Mouse (Mus musculus) left cerebral cortex, postnatal 25 days (tissue): ENCODE data around the gene Irf7. TPM values are rescaled to one million over a fixed set of nuclear protein-coding genes. Genes with fewer than 3 reads are reported as not detected.

Source experiments
- DNase-seq, 2 experiments: peaks; one replicate each; pipeline ENCODE4 v3.0.0; 2022; ENCODE audit warnings: low spot score in 2 of 2, mixed read lengths in 1 of 2
- intact Hi-C: fragments of 180-260 bp; cut with DNase I; formaldehyde crosslinking; loops from one replicate; pipeline ENCODE4 v1.15.1; 2025
- total RNA-seq, 2 experiments: library from RNA; stranded (reverse); gene quantifications; 2 replicates each; pipeline ENCODE4 v1.2.3; 2021

The Irf7 gene
- total RNA-seq, 2 experiments from 2014 or later: 0.78 to 1.1 TPM

DNA sequence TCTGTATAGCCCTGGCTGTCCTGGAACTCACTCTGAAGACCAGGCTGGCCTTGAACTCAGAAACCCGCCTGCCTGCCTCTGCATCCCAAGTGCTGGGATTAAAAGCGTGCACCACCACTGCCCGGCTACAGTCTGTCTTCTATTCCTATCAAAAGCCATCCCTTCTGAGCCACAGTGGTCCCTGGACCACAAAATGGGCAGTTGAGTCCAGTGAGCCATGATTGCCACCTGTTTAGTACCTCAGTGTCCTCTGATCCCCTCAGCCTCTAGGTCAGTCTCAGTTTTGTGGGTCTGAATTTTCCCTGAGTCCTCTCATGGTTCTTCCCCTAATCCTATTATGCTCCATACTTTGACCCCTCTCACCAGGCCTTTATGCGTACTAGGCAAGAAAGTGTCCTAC, 38.5 kb downstream of the Irf7 start:
- intact Hi-C loops: loop anchor here (2.0 kb wide), 1 partner anchor 135 kb away; no protein-coding TSS in a partner anchor
- DNase-seq: no peak

DNA sequence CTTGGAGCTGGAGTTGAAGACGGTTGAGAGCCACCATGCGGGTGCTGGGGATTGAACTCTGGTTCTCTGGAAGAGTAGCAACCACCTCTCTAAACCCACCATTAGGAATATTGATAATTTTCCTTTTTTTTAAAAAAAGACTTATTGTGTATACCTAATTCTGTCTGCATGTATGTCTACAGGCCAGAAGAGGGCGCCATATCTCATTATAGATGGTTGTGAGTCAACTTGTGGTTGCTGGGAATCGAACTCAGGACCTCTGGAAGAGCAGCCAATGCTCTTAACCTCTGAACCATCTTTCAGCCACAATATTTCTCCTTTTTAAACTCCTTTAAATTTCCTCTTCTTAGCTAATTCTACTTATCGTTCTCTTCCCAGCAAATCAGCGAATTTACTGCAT, 39.7 kb downstream of the Irf7 start:
- no peak for DNase-seq
- intact Hi-C loops: no loop called here

DNA sequence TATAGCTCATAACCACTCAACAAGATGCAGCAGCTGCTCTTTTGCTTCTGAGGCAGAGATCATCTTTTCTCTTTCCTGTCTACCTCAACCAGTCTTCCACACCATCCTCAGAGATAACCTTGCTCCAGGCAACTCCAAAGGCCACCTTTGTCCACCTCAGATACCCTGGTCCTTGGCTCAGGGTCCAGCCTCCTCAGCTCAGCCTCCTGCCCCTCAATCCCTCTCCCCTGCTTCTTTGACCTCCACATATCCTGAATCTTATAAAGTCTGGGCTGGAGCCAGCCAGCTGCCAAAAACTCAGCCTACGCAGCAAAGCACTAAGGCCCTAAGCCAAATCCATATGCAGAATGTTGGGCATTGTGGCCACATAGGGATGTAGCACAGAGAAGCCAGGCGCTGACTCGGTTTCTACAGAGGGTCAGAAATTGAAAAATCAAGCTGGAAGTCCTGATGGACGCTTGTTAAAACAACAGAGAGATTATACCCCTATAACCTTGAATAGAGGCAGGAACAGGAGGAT, 43.5 kb downstream of the Irf7 start:
- intact Hi-C loops: no loop called here
- DNase-seq: no peak

- intact Hi-C loops: no loop called here
These were observed 44.2 kb downstream of the Irf7 start for GRCm38 (mm10) chr7:141222126-141222467.

DNA sequence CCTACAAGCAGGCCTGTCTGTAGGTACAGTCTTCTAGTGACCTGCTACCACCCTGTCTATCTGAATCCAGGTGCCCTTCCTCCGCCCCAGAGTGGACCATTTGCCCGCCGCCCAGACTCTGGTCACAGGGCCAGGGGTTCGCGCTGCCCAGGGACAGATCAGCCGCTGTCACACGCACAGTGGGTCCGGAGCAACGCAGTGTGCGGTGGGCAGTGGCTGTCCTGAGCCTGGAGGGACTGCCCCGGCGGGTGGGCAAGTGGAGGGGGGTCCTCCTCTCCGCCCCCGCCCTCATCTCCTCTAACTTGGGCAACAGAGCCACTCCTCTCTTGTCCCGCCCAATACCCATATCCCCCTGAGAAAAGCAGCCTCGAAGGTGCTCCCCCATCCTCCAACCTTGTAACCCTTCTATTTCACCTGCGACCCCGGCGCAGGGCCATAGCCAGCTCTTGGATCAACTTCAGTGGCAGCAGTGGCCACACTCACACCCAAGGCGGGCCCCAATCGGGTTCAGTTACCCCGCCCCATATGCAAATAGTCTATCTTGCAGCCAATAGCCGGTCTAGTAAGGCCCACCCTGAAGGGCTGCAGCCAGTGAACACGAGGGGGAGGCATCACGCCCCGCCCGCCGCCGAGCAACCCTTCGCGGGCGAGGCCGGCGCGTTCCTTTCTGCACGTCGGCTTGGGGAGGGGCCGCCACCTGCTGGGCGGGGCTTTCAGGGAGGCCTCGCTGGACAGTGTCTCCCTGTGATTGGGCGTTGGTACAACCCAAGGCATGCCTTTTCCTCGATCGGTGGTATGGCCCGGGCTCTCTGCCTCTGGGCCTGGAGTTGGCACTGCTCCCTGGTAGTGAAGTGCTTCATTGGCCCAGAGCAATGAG, 44.8 kb downstream of the Irf7 start:
- intact Hi-C loops: no loop called here
- DNase-seq: peak; percentile 91 to 96

More at GRCm38 (mm10) chr7:141222126-141222467, 44.2 kb downstream of the Irf7 start:
- DNase-seq: no peak

DNA sequence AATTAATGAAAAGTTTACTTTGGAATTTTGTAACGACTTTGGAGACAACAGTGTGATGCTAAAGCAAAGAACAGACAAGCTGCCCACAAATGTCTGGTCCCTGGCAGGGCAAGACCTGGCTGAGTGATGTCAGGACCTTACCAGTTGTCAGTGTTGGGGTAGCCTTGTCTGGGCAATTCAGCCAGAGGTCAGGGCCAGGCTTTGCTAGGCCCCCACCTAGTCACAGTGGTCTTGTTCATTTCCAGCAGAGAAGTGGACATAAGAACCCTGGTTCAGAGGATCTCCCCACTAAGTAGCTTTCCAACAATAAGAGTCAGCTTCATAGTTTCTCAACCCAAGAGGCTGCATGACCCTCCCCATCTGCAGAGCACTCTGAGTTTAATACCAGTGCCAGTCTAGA, 45.9 kb downstream of the Irf7 start:
- intact Hi-C loops: no loop called here
- DNase-seq: no peak

DNA sequence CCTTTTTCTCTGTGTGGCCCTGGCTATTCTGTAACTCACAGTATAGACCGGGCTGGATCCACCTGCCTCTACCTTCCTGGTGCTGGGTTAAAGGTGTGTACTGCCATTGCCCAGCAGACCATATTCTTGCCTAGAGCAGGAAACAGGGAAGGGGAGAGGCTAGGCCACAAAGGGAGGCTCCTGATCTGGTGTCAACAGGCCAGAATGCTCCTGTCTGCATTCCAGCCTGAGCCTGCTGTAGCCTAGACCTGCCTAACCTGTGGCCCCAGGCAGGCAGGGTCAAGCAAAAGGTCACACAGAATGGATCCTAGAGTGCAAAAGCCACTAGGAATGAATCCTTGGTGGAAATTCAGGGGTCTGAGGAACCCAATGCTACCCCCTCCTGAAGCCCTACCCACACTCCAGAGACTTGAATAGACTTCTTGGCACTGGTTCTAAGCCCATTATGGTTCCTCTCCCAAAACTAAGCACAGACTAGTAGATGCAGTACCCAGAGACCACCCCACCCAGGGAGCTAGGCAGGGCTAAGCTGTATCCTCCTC, 46.7 kb downstream of the Irf7 start:
- no peak for DNase-seq
- intact Hi-C loops: no loop called here

DNA sequence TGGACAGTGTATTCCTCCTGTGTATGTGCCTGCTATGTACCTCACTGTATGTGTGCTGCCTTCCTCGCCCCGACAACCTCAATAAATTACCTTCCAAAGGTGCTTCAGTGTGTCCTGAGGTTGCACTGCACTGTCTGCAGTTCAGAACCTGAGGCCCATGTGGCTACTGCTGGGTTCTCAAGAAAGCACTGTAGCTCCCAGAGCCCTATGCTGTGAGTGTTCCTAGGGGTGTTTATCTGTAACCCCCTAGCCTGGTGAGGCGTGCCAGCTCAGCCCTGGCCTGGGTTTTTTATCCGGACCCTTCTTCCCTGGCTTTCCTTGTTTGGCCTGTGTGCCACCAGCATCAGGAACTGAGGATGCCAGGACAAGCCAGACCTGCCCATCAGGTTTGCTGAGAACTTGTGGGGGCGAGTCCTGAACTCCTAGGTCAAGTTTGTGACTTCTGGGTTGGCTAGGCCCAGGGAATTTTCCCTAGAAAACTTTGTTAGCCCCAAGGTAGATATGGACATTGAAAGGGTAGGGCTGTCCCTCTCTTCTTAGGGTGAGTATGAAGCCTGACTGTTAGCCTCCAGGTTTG, 47.6 kb downstream of the Irf7 start:
- intact Hi-C loops: no loop called here
- DNase-seq: no peak

DNA sequence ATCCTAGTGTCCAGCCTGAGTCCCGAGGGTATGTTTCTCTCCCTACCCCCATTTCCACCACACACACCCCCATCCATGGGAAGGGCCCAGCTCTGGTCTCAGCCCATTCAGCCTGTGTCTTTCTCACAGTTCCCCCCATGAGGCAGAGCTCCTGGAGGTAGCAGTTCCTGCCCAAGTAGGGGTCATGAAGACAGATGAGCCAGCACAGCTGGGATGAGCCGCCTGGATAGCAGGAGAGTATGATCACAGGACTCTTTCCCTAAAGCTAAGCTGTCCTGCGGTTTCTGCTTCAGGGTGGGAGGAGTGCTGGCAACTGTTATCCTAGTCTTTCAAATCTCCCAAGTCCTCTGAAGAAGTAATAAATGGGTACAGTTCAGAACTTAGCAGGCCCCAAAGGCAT, 48.1 kb downstream of the Irf7 start:
- DNase-seq: no peak
- intact Hi-C loops: no loop called here

GRCm38 (mm10) chr7:141217343-141218013, 48.8 kb downstream of the Irf7 start:
- intact Hi-C loops: no loop called here
- DNase-seq: no peak

- no peak for DNase-seq
- intact Hi-C loops: no loop called here
These were observed 49.4 kb downstream of the Irf7 start for GRCm38 (mm10) chr7:141216894-141217293.

GRCm38 (mm10) chr7:141215880-141216733, 50.2 kb downstream of the Irf7 start:
- DNase-seq: no peak
- intact Hi-C loops: no loop called here

- intact Hi-C loops: no loop called here
- DNase-seq: peak; percentile 79 to 80
These were observed 51.0 kb downstream of the Irf7 start, which contains the start of gene Rassf7 for GRCm38 (mm10) chr7:141215101-141215879. TSS of gene Rassf7 (plus strand) at chr7:141215860.

DNA sequence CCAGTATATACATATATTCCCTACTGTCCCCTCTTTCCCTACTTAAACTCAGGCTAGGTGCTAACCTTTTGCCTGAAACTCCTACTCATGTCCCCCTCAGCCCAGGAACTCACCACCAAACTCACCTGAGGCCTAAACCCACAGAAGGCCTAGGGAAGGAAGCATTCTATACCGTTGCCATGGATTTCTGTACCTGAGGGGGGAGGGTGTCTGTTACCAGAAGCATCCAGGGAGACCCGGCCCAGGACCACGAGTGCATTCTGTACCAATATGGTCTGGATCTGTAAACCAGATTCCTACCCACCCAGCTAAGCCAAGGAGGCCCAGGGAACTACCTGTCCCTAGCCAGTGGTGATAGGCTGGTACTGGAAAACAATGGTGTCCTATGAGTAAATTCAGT, 52.0 kb downstream of the Irf7 start:
- intact Hi-C loops: no loop called here
- DNase-seq: no peak

DNA sequence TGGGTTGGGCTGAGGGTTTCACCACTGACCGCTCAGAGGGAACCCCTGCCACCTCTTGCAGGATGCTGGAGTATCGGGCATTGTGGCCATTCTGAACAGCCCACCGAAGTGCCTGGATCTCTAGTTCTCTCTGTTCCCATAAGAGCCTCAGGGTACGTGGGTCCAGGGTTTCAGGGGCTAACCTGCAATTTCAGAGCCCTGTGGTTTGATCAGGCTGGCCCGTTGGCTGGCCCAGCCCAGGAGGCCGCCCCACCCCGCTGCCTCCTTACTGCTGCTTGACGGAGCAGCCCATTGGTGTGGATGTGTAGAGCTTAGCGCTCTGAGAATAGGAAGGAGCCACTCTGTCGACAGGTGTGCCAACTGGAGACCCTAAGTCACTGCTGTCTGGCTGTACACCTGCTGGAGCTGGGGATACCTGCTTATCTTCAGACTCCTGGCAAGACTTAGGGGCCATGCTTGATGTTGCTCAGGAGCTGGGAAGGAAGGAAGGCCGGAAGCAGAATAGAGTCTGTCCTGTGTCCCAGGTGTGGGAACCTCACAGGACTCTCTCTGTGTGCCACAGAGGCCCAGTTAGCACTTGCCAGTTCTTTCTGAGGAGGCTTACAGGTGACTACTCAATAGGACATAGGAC, 52.6 kb downstream of the Irf7 start, which contains the start of gene Lmntd2:
Gene Lmntd2 (minus strand): TSS at position 476 of the 631 bp plus-strand sequence.
- intact Hi-C loops: no loop called here
- DNase-seq: no peak

GRCm38 (mm10) chr7:141213133-141213532, 53.1 kb downstream of the Irf7 start:
- intact Hi-C loops: no loop called here
- DNase-seq: no peak
